Comparison of ENCODE assay signal across 9 mouse cellular contexts in the genomic region with DNA sequence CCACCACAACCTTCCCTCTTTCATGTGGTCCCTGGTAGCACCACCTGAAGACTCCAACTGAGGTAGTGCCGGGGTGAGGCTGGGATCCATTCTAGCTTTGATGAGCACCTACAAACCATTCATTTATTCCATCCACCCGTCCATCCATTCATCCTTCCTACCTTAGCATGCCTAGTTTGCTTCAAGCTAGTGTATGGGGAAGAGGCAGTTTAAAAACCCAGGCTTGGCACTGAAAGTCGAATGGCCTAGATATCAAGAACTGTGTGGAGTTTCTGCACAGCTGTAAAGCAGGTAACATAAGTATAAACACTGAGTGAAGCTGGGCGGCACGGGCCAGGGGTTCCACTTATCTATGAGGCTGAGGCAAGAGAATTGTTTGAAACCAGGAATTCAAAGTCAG. TPM values are rescaled to one million over a fixed set of nuclear protein-coding genes. Genes with fewer than 3 reads are reported as not detected.
DNase-seq lines count a peak whose midpoint lies in the region; ATAC-seq and TF ChIP-seq lines count a peak whose summit lies in the region.
"Had no signal": no experiment of that assay in that cellular context is flagged by ENCODE, and none has a peak within 500 bp of the region (broad histone marks: within the 10 kb centered on the region; RNA-seq: fewer than 3 reads in every experiment).

No protein-coding gene starts in this region.

- H3K4me2 ChIP-seq in heart, embryonic 13.5 days: peak overlapping the region; percentile 81
- H3K4me2 ChIP-seq in midbrain, embryonic 15.5 days: no peak overlapping the region; the same call in 1 of the 2 replicates
- H3K4me2 ChIP-seq in midbrain, postnatal 0 days (ENCODE audit: low read depth, low read length, poor library complexity, severe bottlenecking): no peak overlapping the region
- H3K4me2 ChIP-seq in limb, embryonic 12.5 days: peak overlapping the region; percentile 91; the same call in 1 of the 2 replicates
- H3K4me2 ChIP-seq in neural tube, embryonic 13.5 days: peak overlapping the region; percentile 86; the same call in 1 of the 2 replicates

- peaks cover 39% of the 10 kb centered on the region for H3K27me3 ChIP-seq in heart, embryonic 13.5 days (replicated peaks)
- peaks cover 39% of the 10 kb centered on the region for H3K27me3 ChIP-seq in midbrain, embryonic 15.5 days (replicated peaks)
- H3K27me3 ChIP-seq in midbrain, postnatal 0 days (ENCODE audit: insufficient read depth, low read length): no peaks in the 10 kb centered on the region
- peaks cover 43% of the 10 kb centered on the region for H3K27me3 ChIP-seq in limb, embryonic 12.5 days
- H3K27me3 ChIP-seq in neural tube, embryonic 13.5 days: peaks cover 47% of the 10 kb centered on the region

- WGBS in heart, embryonic 13.5 days: 77% methylated on average over 5 of the region's 5 CpGs
- WGBS in midbrain, embryonic 15.5 days: 95% methylated on average over 5 of the region's 5 CpGs
- 92% methylated on average over 5 of the region's 5 CpGs for WGBS in midbrain, postnatal 0 days
- 89% methylated on average over 5 of the region's 5 CpGs for WGBS in limb, embryonic 12.5 days
- WGBS in neural tube, embryonic 13.5 days: 95% methylated on average over 5 of the region's 5 CpGs

- DNase-seq in heart, adult 18-20 months: no peak
- no peak for DNase-seq in midbrain, postnatal 0 days (ENCODE audit: low spot score)
- no peak for DNase-seq in ovary, postnatal 36 days (ENCODE audit: low spot score)
- DNase-seq in gastrocnemius, postnatal 14 days: no peak

- no peak overlapping the region for H3K27ac ChIP-seq in heart, embryonic 13.5 days (replicated peaks)
- H3K27ac ChIP-seq in midbrain, embryonic 15.5 days: no peak overlapping the region
- H3K27ac ChIP-seq in midbrain, postnatal 0 days (ENCODE audit: low read depth, low read length): no peak overlapping the region
- no peak overlapping the region for H3K27ac ChIP-seq in limb, embryonic 12.5 days
- H3K27ac ChIP-seq in neural tube, embryonic 13.5 days (replicated peaks): no peak overlapping the region
- H3K27ac ChIP-seq: forebrain, embryonic 12.5 days had no signal

- no peak overlapping the region; the same call in 1 of the 2 replicates for H3K4me3 ChIP-seq in heart, embryonic 13.5 days
- peak overlapping the region; percentile 50; the same call in 1 of the 2 replicates for H3K4me3 ChIP-seq in midbrain, embryonic 15.5 days
- H3K4me3 ChIP-seq in midbrain, postnatal 0 days (ENCODE audit: low read depth, low read length): no peak overlapping the region
- H3K4me3 ChIP-seq in limb, embryonic 12.5 days (replicated peaks): no peak overlapping the region
- H3K4me3 ChIP-seq in neural tube, embryonic 13.5 days: no peak overlapping the region; the same call in 1 of the 2 replicates

- intact Hi-C loops in gastrocnemius, postnatal 14 days (cut with DNase I; ENCODE audit: low total_unique reads): no loop called here

- H3K4me1 ChIP-seq in heart, embryonic 13.5 days: peaks cover 16% of the 10 kb centered on the region
- H3K4me1 ChIP-seq in midbrain, embryonic 15.5 days: peaks cover 10% of the 10 kb centered on the region
- peaks cover 3% of the 10 kb centered on the region; the same call in 1 of the 2 replicates for H3K4me1 ChIP-seq in midbrain, postnatal 0 days (ENCODE audit: insufficient read depth, low read length)
- H3K4me1 ChIP-seq in limb, embryonic 12.5 days (replicated peaks): peaks cover 11% of the 10 kb centered on the region
- peaks cover 18% of the 10 kb centered on the region for H3K4me1 ChIP-seq in neural tube, embryonic 13.5 days (replicated peaks)

- H3K36me3 ChIP-seq in heart, embryonic 13.5 days: peaks cover 24% of the 10 kb centered on the region
- H3K36me3 ChIP-seq in midbrain, embryonic 15.5 days (replicated peaks): peaks cover 25% of the 10 kb centered on the region
- H3K36me3 ChIP-seq in midbrain, postnatal 0 days (ENCODE audit: insufficient read depth, low read length): peaks cover 18% of the 10 kb centered on the region
- peaks cover 25% of the 10 kb centered on the region for H3K36me3 ChIP-seq in limb, embryonic 12.5 days
- H3K36me3 ChIP-seq in neural tube, embryonic 13.5 days: peaks cover 25% of the 10 kb centered on the region

- TF ChIP-seq CTCF in midbrain, postnatal 0 days (IDR thresholded peaks at IDR 0.05): no peak

- no peak for ATAC-seq in heart, embryonic 13.5 days (ENCODE audit: extremely low read depth, insufficient number of reproducible peaks, low FRiP score, low TSS enrichment)
- no peak for ATAC-seq in midbrain, embryonic 15.5 days (replicated peaks)
- no peak for ATAC-seq in midbrain, postnatal 0 days (ENCODE audit: low FRiP score)
- ATAC-seq in limb, embryonic 12.5 days (ENCODE audit: insufficient number of reproducible peaks, insufficient read depth, low FRiP score, low TSS enrichment, low read depth): no peak
- ATAC-seq in neural tube, embryonic 13.5 days (ENCODE audit: low read depth): no peak

- H3K9me3 ChIP-seq in heart, embryonic 13.5 days: 0 out of 2 replicates have a peak, but pooled peaks cover 5% of the 10 kb centered on the region
- H3K9me3 ChIP-seq in midbrain, embryonic 15.5 days: no peaks in the 10 kb centered on the region
- H3K9me3 ChIP-seq in midbrain, postnatal 0 days (ENCODE audit: low read length): no peaks in the 10 kb centered on the region
- H3K9me3 ChIP-seq in limb, embryonic 12.5 days: no peaks in the 10 kb centered on the region
- peaks cover 6% of the 10 kb centered on the region; the same call in 1 of the 2 replicates for H3K9me3 ChIP-seq in neural tube, embryonic 13.5 days
- H3K9me3 ChIP-seq: forebrain, embryonic 12.5 days had no signal

- H3K9ac ChIP-seq in heart, embryonic 13.5 days: no peak overlapping the region
- H3K9ac ChIP-seq in midbrain, embryonic 15.5 days: no peak overlapping the region
- H3K9ac ChIP-seq in midbrain, postnatal 0 days (replicated peaks; ENCODE audit: low read length, poor library complexity, severe bottlenecking): no peak overlapping the region
- H3K9ac ChIP-seq in limb, embryonic 12.5 days (replicated peaks): no peak overlapping the region
- no peak overlapping the region for H3K9ac ChIP-seq in neural tube, embryonic 13.5 days

RNA-seq across cellular contexts. Expression of a gene that starts 0.6 kb away (rescaled TPM):
- 2.3 and 3.0 TPM in 2 replicates for polyA plus RNA-seq in heart, embryonic 13.5 days (2015; fragmentation: Nextera tagmentation; extraction: Ambion mirVana)
- total RNA-seq in heart, adult 18-20 months (2021): under 1 TPM; 0.46 to 0.50 TPM
- 11.2 and 11.9 TPM in 2 replicates for polyA plus RNA-seq in midbrain, embryonic 15.5 days (2015; fragmentation: Nextera tagmentation; extraction: Ambion mirVana)
- total RNA-seq in midbrain, postnatal 0 days (2014; rRNA removed): 6.7 and 7.4 TPM in 2 replicates
- polyA plus RNA-seq in midbrain, postnatal 0 days (2015; fragmentation: Nextera tagmentation; extraction: Ambion mirVana): 9.6 and 11.1 TPM in 2 replicates
- 4.6 and 4.9 TPM in 2 replicates for polyA plus RNA-seq in limb, embryonic 12.5 days (2016; fragmentation: Nextera tagmentation; extraction: Ambion mirVana)
- polyA plus RNA-seq in neural tube, embryonic 13.5 days (2015; fragmentation: Nextera tagmentation; extraction: Ambion mirVana): 5.3 and 6.6 TPM in 2 replicates
- under 1 TPM; 0.41 to 0.55 TPM for total RNA-seq in gastrocnemius, postnatal 14 days (2021)

RNA-seq across cellular contexts. Expression of a gene that starts 10.1 kb away (rescaled TPM):
- polyA plus RNA-seq in heart, embryonic 13.5 days (2015; fragmentation: Nextera tagmentation; extraction: Ambion mirVana): 372 and 396 TPM in 2 replicates
- total RNA-seq in heart, adult 18-20 months (2021): 100 to 1,000 TPM; 102 to 105 TPM
- 308 and 311 TPM in 2 replicates for polyA plus RNA-seq in midbrain, embryonic 15.5 days (2015; fragmentation: Nextera tagmentation; extraction: Ambion mirVana)
- 209 and 255 TPM in 2 replicates for total RNA-seq in midbrain, postnatal 0 days (2014; rRNA removed)
- polyA plus RNA-seq in midbrain, postnatal 0 days (2015; fragmentation: Nextera tagmentation; extraction: Ambion mirVana): 339 and 341 TPM in 2 replicates
- polyA plus RNA-seq in limb, embryonic 12.5 days (2016; fragmentation: Nextera tagmentation; extraction: Ambion mirVana): 527 and 542 TPM in 2 replicates
- 420 and 438 TPM in 2 replicates for polyA plus RNA-seq in neural tube, embryonic 13.5 days (2015; fragmentation: Nextera tagmentation; extraction: Ambion mirVana)
- 100 to 1,000 TPM; 114 to 138 TPM for total RNA-seq in gastrocnemius, postnatal 14 days (2021)

RNA-seq across cellular contexts. Expression of a gene that starts 56.2 kb away (rescaled TPM):
- 59.6 and 65.8 TPM in 2 replicates for polyA plus RNA-seq in heart, embryonic 13.5 days (2015; fragmentation: Nextera tagmentation; extraction: Ambion mirVana)
- 10 to 100 TPM; 27.3 to 27.8 TPM for total RNA-seq in heart, adult 18-20 months (2021)
- polyA plus RNA-seq in midbrain, embryonic 15.5 days (2015; fragmentation: Nextera tagmentation; extraction: Ambion mirVana): 75.5 and 76.6 TPM in 2 replicates
- 42.3 and 47.1 TPM in 2 replicates for total RNA-seq in midbrain, postnatal 0 days (2014; rRNA removed)
- 38.1 and 44.0 TPM in 2 replicates for polyA plus RNA-seq in midbrain, postnatal 0 days (2015; fragmentation: Nextera tagmentation; extraction: Ambion mirVana)
- 126 and 128 TPM in 2 replicates for polyA plus RNA-seq in limb, embryonic 12.5 days (2016; fragmentation: Nextera tagmentation; extraction: Ambion mirVana)
- 83.5 and 84.3 TPM in 2 replicates for polyA plus RNA-seq in neural tube, embryonic 13.5 days (2015; fragmentation: Nextera tagmentation; extraction: Ambion mirVana)
- 10 to 100 TPM; 23.8 to 24.0 TPM for total RNA-seq in gastrocnemius, postnatal 14 days (2021)

RNA-seq across cellular contexts. Expression of a gene that starts 56.3 kb away (rescaled TPM):
- polyA plus RNA-seq in heart, embryonic 13.5 days (2015; fragmentation: Nextera tagmentation; extraction: Ambion mirVana): 152 and 172 TPM in 2 replicates
- 10 to 100 TPM; 68.7 to 71.3 TPM for total RNA-seq in heart, adult 18-20 months (2021)
- 59.2 and 59.7 TPM in 2 replicates for polyA plus RNA-seq in midbrain, embryonic 15.5 days (2015; fragmentation: Nextera tagmentation; extraction: Ambion mirVana)
- total RNA-seq in midbrain, postnatal 0 days (2014; rRNA removed): 27.5 and 28.2 TPM in 2 replicates
- 62.1 and 65.7 TPM in 2 replicates for polyA plus RNA-seq in midbrain, postnatal 0 days (2015; fragmentation: Nextera tagmentation; extraction: Ambion mirVana)
- polyA plus RNA-seq in limb, embryonic 12.5 days (2016; fragmentation: Nextera tagmentation; extraction: Ambion mirVana): 172 and 176 TPM in 2 replicates
- polyA plus RNA-seq in neural tube, embryonic 13.5 days (2015; fragmentation: Nextera tagmentation; extraction: Ambion mirVana): 99.2 and 110 TPM in 2 replicates
- total RNA-seq in gastrocnemius, postnatal 14 days (2021): 10 to 100 TPM; 35.7 to 38.3 TPM

Comparison
In these comparisons a context has a peak if more than half of its experiments do, and no peak if none do; other contexts are left out.
1. H3K4me2 ChIP-seq: peak in heart, embryonic 13.5 days (single experiment), limb, embryonic 12.5 days (single experiment) and neural tube, embryonic 13.5 days (single experiment); none in midbrain, embryonic 15.5 days (single experiment) and midbrain, postnatal 0 days (single experiment).